Mouse (Mus musculus) midbrain, embryonic 15.5 days (tissue): ENCODE data around the gene Oscp1. TPM values are rescaled to one million over a fixed set of nuclear protein-coding genes. Genes with fewer than 3 reads are reported as not detected.
A peak's percentile ranks its signal among the peaks of the same experiment; 100 is the strongest.

ENCODE experiments used
- ATAC-seq: fragments of 200-750 bp; cut with Nextera tagmentation; replicated peaks from 2 replicates; pipeline ENCODE4 v1.8.0; 2017; ENCODE audit warnings: moderate TSS enrichment
- H3K27ac ChIP-seq: fragments of 300-500 bp; sonication (generic); 2 replicates; pipeline ENCODE4 v1.5.1; 2015; ENCODE audit warnings: mild to moderate bottlenecking, inconsistent platforms
- H3K27me3 ChIP-seq: fragments of 300-500 bp; sonication (generic); replicated peaks from 2 replicates; pipeline ENCODE4 v1.6.1; 2015; ENCODE audit warnings: inconsistent platforms
- H3K36me3 ChIP-seq: fragments of 300-500 bp; sonication (generic); replicated peaks from 2 replicates; pipeline ENCODE4 v1.6.1; 2015; ENCODE audit warnings: inconsistent platforms
- H3K4me1 ChIP-seq: fragments of 300-500 bp; sonication (generic); 2 replicates; pipeline ENCODE4 v1.6.1; 2015; ENCODE audit warnings: inconsistent platforms
- H3K4me2 ChIP-seq: fragments of 300-500 bp; sonication (generic); 2 replicates; pipeline ENCODE4 v1.6.1; 2015; ENCODE audit warnings: inconsistent platforms, mild to moderate bottlenecking, moderate library complexity
- H3K4me3 ChIP-seq: fragments of 300-500 bp; sonication (generic); 2 replicates; pipeline ENCODE4 v1.5.1; 2015; ENCODE audit warnings: mild to moderate bottlenecking, inconsistent platforms
- H3K9ac ChIP-seq: fragments of 300-500 bp; sonication (generic); 2 replicates; pipeline ENCODE4 v1.6.1; 2015; ENCODE audit warnings: mild to moderate bottlenecking, inconsistent platforms
- H3K9me3 ChIP-seq: fragments of 300-500 bp; sonication (generic); 2 replicates; pipeline ENCODE4 v1.6.1; 2016; ENCODE audit warnings: inconsistent platforms
- WGBS: fragments of 180-500 bp; shearing (Covaris S2); methylation state at CpG from one replicate; pipeline ENCODE4 v1.1.7; 2015; ENCODE audit warnings: mixed read lengths; 5-methylcytosine and 5-hydroxymethylcytosine counted together
- polyA plus RNA-seq: library from polyadenylated mRNA; unstranded; fragments of >200 nt; fragmentation: Nextera tagmentation; extraction: Ambion mirVana; gene quantifications from 2 replicates; pipeline ENCODE4 v1.2.1, GENCODE M21; 2015

Gene Oscp1
- polyA plus RNA-seq, 1 experiment from 2014 or later = 43.7 TPM

DNA sequence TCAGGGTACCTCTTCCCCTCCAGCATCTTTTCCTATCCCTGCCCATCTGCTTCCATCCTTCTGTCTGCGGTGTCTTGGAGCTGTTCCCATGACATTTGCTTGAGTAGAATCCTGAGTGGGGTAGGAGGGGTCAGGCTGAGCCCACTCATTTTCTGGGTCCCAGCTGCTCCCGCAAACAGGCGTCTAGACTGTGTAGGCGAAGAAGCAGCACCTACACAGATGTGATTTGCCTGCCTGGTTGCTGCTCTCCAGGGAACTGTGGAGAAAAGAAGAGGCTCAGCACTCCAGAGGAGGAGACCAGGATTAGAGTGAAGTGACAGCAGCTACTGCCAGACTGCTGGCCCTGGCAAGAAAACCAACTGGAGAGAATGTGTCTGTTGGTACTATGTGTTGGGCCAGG is 60.3 kb downstream of the Oscp1 start:
- Histone ChIP-seq H3K9me3 (no peaks in the 10 kb centered on the region), H3K4me2 (no peak overlapping the region), H3K27me3 (no peaks in the 10 kb centered on the region), H3K36me3 (peaks cover 3% of the 10 kb centered on the region), H3K4me1 (no peaks in the 10 kb centered on the region), H3K4me3 (no peak overlapping the region), H3K27ac (no peak overlapping the region), H3K9ac (no peak overlapping the region)
- ATAC-seq = no peak; the same call in 1 of the 2 replicates
- 70% methylated on average over 4 of the region's 4 CpGs for WGBS

DNA sequence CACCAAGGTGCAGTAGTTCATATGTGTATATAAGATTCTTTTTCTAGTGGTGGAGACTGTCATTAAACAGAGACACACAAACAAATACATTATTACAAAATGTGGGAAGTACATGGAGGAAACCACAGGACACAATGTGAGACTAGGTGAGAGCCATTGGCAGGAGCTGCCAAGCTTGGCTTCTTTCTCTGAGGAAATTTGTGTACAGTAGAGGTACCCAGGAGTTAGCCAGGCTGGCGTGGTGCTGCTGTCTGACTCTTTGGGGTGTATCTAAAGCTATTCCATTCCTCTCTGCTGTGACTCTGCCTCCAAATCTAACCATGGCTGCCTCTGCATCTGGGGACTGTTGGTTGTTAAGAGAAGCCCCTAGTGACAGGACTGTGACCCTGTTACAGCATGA is 60.7 kb downstream of the Oscp1 start:
- Histone ChIP-seq H3K4me1 (no peaks in the 10 kb centered on the region), H3K27ac (no peak overlapping the region), H3K27me3 (no peaks in the 10 kb centered on the region), H3K4me2 (no peak overlapping the region), H3K9ac (no peak overlapping the region), H3K36me3 (peaks cover 3% of the 10 kb centered on the region), H3K4me3 (no peak overlapping the region), H3K9me3 (no peaks in the 10 kb centered on the region)
- ATAC-seq = no peak
- WGBS = 100% methylated on average over 1 of the region's 1 CpGs

DNA sequence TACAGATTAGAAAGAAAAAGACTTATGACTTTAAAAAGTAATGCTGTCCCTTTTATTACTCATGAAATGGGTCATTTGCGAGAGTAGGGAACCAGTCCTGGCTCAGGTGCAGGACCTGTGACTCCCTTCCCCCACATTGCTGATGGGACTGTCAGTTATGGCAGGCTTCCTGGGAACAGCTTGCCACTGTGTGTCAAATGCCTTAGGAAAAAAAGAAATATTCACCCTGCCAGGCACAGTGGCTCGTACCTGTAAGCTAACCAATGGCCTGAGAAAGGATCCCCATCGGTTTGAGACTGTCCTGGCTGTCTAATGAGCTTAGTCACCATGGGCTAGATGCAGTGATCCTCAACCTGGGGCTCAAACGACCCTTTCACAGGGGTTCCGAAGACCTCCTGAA is 61.7 kb downstream of the Oscp1 start:
- H3K9me3 ChIP-seq = no peaks in the 10 kb centered on the region
- H3K9ac ChIP-seq = no peak overlapping the region
- H3K4me1 ChIP-seq = no peaks in the 10 kb centered on the region
- ATAC-seq = no peak
- 92% methylated on average over 5 of the region's 5 CpGs for WGBS
- H3K36me3 ChIP-seq = peaks cover 10% of the 10 kb centered on the region
- no peak overlapping the region for H3K4me3 ChIP-seq
- no peak overlapping the region for H3K27ac ChIP-seq
- H3K4me2 ChIP-seq = no peak overlapping the region
- no peaks in the 10 kb centered on the region for H3K27me3 ChIP-seq

DNA sequence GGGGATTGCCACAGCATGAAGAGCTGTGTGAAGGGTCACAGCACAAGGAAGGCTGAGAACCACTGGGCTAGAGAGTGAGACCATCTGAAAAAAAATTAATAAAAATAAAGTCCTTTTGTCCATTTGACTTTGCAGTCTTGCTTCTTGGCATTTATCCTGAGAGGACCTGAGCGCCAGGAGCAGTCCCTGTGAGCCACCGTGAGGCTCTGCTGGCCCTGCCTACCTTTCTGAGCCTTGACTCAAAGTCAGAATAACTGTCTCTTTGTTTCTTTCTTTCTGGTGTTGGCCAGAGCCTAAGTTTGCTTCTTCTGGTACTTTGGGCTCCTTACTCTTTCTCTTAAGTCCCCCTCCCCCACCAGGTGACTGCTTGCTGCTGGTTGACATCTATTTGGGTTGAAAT is 62.1 kb downstream of the Oscp1 start:
- Histone ChIP-seq H3K9me3 (no peaks in the 10 kb centered on the region), H3K4me1 (no peaks in the 10 kb centered on the region), H3K9ac (no peak overlapping the region), H3K4me3 (no peak overlapping the region), H3K27ac (no peak overlapping the region), H3K27me3 (no peaks in the 10 kb centered on the region), H3K36me3 (peaks cover 15% of the 10 kb centered on the region), H3K4me2 (no peak overlapping the region)
- 96% methylated on average over 2 of the region's 2 CpGs for WGBS
- ATAC-seq = no peak

DNA sequence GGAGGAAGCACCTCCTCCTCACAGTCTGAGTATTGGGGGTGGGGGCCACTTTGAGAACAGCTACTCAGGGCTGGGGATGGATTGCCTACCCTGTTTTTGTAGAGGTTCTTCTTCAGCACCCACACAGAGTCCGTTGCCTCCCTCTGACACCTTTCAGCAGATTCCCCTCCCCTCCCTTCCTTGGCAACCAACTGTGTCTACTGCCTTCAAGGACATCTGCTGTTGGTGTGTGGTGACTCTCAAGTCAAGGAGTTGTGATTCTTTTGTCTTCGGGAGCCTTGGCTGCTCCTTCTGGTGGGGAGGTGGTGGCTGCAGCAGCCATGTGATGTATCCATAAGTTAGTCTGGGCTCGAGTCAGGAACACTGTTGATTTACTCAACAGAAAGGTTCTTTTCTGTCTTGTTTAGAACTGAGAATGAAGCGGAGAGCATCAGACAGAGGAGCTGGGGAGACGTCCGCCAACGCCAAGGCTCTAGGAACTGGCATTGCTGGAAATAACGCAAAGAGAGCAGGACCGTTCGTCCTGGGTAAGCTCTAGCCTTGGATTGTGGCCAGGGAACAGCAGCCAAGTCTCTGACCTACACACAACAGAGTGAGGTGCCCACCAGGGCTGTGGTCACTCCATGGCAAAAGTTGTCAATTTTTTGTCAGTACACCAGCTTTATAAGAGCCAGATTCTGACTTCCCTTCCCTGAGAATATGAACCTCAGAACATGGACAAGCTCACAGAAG is 65.1 kb downstream of the Oscp1 start:
- Histone ChIP-seq H3K9me3 (no peaks in the 10 kb centered on the region), H3K36me3 (peaks cover 22% of the 10 kb centered on the region), H3K4me3 (no peak overlapping the region), H3K27ac (no peak overlapping the region), H3K9ac (no peak overlapping the region), H3K27me3 (no peaks in the 10 kb centered on the region), H3K4me1 (no peaks in the 10 kb centered on the region), H3K4me2 (no peak overlapping the region)
- ATAC-seq = no peak
- 87% methylated on average over 10 of the region's 10 CpGs for WGBS

DNA sequence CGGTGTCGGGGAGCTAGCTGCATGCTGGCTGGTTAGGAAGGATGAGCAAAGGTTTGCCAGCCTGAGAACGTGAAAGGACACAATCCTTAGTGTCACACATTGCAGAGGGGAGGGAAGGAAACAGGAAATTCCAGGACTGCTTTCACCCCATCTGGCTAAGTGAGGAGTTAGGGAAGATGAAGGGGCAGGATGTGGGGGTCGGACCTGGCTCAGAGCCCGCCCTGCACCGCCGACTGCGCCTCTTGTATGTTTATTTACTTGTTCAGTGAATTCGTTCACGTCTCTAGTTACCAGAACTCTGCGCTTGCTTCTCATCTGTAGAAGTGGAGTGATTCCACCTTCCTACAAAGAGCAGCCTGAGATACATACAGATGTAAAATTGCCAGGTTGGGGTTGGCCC is 72.1 kb downstream of the Oscp1 start:
- H3K27ac ChIP-seq = 0 out of 2 replicates have a peak overlapping the region, but pooled peaks have one; percentile 23
- H3K4me3 ChIP-seq = no peak overlapping the region
- 91% methylated on average over 11 of the region's 11 CpGs for WGBS
- ATAC-seq = no peak
- no peak overlapping the region for H3K9ac ChIP-seq
- H3K27me3 ChIP-seq = no peaks in the 10 kb centered on the region
- peaks cover 33% of the 10 kb centered on the region for H3K36me3 ChIP-seq
- H3K4me2 ChIP-seq = no peak overlapping the region
- no peaks in the 10 kb centered on the region for H3K9me3 ChIP-seq
- H3K4me1 ChIP-seq = peaks cover 15% of the 10 kb centered on the region

DNA sequence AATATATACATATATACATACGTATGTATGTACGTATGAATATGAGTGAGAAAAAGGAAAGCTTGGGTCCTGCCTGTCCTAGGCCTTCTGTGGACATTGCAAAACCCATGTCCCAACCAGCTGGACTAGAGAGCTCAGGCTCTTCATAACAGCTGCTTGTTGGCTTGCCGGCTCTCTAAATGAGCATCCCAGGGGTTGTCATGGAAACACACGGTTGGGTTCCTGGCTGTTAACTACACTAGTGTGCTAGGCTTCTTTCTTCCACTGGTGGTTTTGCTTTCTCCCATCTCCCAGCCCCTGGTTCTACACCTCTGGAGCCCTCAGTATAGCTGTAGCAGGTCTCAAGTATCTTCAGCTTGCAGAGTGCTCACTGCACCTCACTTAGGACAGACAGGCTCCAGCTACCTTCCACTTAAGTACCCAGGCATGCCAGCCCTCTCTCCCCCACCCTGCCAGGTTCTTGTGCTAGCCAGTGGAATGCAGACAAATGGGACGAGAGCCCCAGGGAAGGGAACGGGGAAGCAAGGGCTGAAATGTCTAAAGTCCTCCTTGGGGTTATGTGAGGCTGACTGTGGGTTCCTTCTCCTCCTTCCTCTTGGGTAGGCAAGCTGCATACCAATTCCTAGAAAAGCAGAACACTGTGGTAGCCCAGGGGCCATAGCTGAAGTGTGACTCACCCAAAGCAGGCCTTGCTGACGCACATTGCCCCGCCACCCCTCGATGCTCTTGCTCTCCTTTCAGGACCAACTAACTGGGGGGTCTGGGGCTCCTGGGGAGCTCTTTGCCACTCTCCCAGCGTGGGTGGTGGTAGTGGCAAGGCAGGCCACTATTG is 73.1 kb downstream of the Oscp1 start:
- Histone ChIP-seq H3K4me2 (no peak overlapping the region), H3K4me3 (no peak overlapping the region), H3K27ac (peak overlapping the region; percentile 39; the same call in 1 of the 2 replicates), H3K9me3 (no peaks in the 10 kb centered on the region), H3K4me1 (peaks cover 15% of the 10 kb centered on the region), H3K9ac (no peak overlapping the region), H3K27me3 (no peaks in the 10 kb centered on the region), H3K36me3 (peaks cover 30% of the 10 kb centered on the region)
- 66% methylated on average over 10 of the region's 10 CpGs for WGBS
- ATAC-seq = 0 out of 2 replicates have a peak, but pooled peaks have one; percentile 62

DNA sequence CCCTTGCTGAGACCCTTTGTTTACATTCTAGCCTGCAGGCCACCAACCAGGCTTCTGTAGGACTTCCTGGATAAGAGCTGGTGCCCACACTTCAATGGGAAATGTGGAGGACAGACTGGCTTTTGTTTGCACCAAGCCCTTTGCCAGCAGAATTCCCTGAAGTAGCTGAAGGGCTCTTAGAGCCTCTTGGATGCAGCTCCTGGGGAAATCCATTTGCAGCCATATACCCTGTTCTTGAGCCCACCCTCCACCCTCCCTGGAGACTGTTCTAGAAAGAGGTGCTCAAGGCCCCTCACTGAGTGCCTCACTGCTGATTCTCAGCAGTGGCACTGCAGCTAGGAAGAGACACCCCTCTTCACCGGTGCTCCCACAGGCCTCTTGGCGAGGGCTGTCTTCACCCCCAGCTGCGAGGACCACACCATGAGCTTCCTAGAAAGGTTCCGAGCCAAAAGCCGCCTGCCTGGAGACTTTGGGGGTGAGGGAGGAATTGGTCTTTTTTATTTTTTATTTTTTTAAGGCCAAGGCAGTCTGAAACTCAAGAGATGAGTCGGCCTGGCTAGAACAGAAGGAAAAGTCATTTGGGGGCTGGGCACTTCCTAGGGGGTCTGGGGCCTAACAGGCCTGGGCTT is 74.4 kb downstream of the Oscp1 start:
- Histone ChIP-seq H3K36me3 (peaks cover 40% of the 10 kb centered on the region), H3K4me3 (no peak overlapping the region), H3K9ac (no peak overlapping the region), H3K27me3 (no peaks in the 10 kb centered on the region), H3K27ac (0 out of 2 replicates have a peak overlapping the region, but pooled peaks have one; percentile 15), H3K4me2 (no peak overlapping the region), H3K4me1 (peaks cover 15% of the 10 kb centered on the region), H3K9me3 (no peaks in the 10 kb centered on the region)
- 75% methylated on average over 6 of the region's 6 CpGs for WGBS
- ATAC-seq = no peak

DNA sequence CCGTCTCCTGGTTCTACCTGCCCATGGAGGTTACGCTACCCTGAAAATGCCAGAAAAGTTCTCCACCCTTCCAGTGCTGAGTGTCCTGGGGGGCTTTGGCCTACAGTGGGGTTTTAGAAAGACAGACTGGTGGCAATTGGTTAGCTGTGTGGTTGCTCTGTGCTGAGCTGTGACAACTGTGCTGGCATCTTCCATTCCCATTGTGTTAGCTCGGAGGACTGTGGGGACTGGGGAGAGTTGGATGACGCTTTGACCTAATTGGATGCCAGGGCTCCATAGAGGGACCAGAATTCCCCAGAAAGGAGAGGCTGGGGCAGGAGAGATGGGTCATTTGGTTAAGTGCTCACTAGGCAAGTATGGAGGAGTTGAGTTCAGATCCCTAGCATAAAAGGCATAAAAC is 75.9 kb downstream of the Oscp1 start:
- ATAC-seq = no peak
- H3K36me3 ChIP-seq = peaks cover 49% of the 10 kb centered on the region
- WGBS = 93% methylated on average over 4 of the region's 4 CpGs
- peaks cover 15% of the 10 kb centered on the region for H3K4me1 ChIP-seq
- H3K9ac ChIP-seq = no peak overlapping the region
- no peaks in the 10 kb centered on the region for H3K9me3 ChIP-seq
- H3K4me3 ChIP-seq = no peak overlapping the region
- H3K4me2 ChIP-seq = no peak overlapping the region
- no peaks in the 10 kb centered on the region for H3K27me3 ChIP-seq
- no peak overlapping the region for H3K27ac ChIP-seq

DNA sequence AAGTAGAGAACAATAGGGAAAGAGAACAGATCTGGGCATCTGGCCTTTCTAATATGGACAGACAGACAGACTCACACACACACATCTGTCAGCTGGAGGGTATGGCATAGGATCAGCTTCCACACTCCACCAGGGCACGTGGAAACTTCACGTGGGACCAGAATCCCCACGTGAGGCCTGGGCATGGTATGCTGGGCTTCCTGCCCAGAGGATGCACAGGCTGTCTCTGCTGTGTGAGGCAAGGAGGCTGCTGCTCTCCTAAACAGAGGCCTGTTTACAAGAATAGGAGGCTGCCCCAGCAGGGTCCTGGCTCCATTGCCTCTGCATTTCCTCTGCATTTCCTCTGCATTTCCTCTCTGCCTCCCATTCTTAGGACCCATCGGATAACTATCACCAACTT is 76.3 kb downstream of the Oscp1 start:
- Histone ChIP-seq H3K9ac (no peak overlapping the region), H3K4me1 (peaks cover 15% of the 10 kb centered on the region), H3K27me3 (no peaks in the 10 kb centered on the region), H3K36me3 (peaks cover 50% of the 10 kb centered on the region), H3K9me3 (no peaks in the 10 kb centered on the region), H3K4me2 (no peak overlapping the region), H3K27ac (no peak overlapping the region), H3K4me3 (no peak overlapping the region)
- WGBS = 89% methylated on average over 4 of the region's 4 CpGs
- ATAC-seq = no peak

DNA sequence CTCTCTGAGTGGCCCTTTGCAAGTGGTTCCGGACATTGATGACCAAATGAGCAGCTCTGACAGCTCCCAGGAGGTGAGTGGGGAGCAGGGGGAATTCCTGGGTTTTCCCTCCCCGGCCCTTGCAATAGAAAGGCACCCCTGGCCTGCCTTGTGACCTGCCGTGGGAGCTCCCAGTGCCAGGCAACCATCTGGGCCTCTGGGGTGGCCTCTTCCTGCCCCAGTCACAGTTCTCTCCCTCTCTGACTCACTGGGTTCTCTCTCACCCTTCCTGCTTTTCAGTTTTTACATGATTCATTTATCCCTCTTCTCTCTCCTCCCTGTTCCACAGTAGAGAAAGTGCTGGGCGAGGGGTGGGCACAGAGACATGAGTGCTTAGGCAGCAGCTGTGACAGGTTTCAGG is 79.4 kb downstream of the Oscp1 start:
- H3K36me3 ChIP-seq = peaks cover 50% of the 10 kb centered on the region
- ATAC-seq = no peak
- 84% methylated on average over 4 of the region's 4 CpGs for WGBS

DNA sequence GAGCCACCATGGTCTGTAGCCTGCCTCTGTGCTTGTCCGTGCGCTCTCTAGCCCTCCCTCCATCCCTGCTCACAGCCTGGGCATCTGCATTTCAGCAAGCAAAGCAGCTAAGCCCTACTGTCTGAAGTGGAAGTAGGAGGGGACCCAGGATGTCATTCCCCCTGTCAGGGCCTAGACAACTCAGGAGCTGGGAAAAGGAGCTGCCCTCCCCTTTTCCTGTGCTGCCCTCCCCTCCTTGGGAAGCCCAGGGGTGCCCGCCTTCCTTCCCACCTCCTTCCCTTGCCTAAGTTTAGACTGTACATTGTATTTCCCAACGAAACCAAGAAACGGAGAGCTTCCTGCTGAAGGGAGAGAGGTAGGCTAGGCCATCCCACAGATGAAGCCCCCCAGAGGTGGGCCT is 82.7 kb downstream of the Oscp1 start:
- no peaks in the 10 kb centered on the region for H3K9me3 ChIP-seq
- H3K4me3 ChIP-seq = no peak overlapping the region
- no peak overlapping the region for H3K27ac ChIP-seq
- H3K27me3 ChIP-seq = no peaks in the 10 kb centered on the region
- H3K9ac ChIP-seq = no peak overlapping the region
- WGBS = 86% methylated on average over 5 of the region's 5 CpGs
- H3K36me3 ChIP-seq = peaks cover 34% of the 10 kb centered on the region
- ATAC-seq = no peak
- H3K4me1 ChIP-seq = no peaks in the 10 kb centered on the region
- no peak overlapping the region for H3K4me2 ChIP-seq

More for the DNA sequence above, 79.4 kb downstream of the Oscp1 start:
- H3K9ac ChIP-seq = no peak overlapping the region
- no peaks in the 10 kb centered on the region for H3K27me3 ChIP-seq
- H3K4me1 ChIP-seq = peaks cover under 1% of the 10 kb centered on the region; the same call in 1 of the 2 replicates
- no peak overlapping the region for H3K27ac ChIP-seq
- no peaks in the 10 kb centered on the region for H3K9me3 ChIP-seq
- H3K4me3 ChIP-seq = no peak overlapping the region
- H3K4me2 ChIP-seq = no peak overlapping the region
